Mouse (Mus musculus): ENCODE data around the gene Fhit. TPM values are rescaled to one million over a fixed set of nuclear protein-coding genes. Genes with fewer than 3 reads are reported as not detected.

Fhit gene
- polyA plus RNA-seq, 1 experiment from 2014 or later = 2.3 TPM

DNA sequence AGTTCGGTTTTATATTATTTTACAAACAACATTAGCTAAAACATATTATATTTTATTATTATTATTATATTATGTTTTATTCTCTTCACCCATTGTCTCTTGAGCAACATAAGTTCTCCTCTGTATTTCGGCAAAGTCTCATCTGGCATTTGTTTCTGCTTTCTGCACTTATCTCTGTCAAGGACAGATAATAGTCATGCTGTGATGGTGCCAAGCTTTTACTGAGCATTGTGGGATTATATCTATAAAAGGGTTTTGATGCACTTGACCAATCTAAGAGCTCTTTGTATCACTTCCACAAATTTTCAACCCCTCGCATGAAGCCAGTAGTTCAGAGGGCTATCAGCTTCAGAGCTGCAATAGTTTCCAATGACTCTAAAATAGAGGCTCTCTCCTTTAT is 845.1 kb downstream of the Fhit start:
- Histone ChIP-seq H3K9ac (no peak overlapping the region), H3K27ac (replicated peaks) (no peak overlapping the region), H3K4me2 (no peak overlapping the region), H3K4me3 (replicated peaks) (no peak overlapping the region), H3K4me1 (replicated peaks) (no peaks in the 10 kb centered on the region), H3K9me3 (replicated peaks) (no peaks in the 10 kb centered on the region), H3K36me3 (replicated peaks) (no peaks in the 10 kb centered on the region), H3K27me3 (no peaks in the 10 kb centered on the region)
- 56% methylated on average over 3 of the region's 3 CpGs for WGBS (ENCODE audit: insufficient replicate concordance)
- ATAC-seq (ENCODE audit: insufficient read depth) = no peak

DNA sequence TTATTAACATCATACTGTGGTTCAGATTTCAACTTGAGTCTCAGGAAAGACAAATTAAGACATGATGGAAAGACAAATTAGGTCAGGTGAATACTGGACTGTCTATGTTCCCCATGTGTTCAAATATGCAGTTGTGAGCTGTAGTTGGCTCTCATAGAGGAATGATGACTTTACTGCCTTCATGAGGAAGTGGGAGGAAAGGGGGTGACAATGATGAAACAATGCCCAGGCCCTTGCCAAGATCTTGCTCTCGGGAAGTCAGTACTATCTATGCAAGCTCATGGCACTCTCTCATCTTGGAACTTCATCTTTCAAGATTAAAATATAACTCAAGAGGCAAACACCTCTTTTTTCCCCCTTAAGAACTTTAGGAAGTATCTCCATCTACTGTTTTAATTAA is 849.6 kb downstream of the Fhit start:
- Histone ChIP-seq H3K27me3 (no peaks in the 10 kb centered on the region), H3K36me3 (replicated peaks) (no peaks in the 10 kb centered on the region), H3K4me3 (replicated peaks) (no peak overlapping the region), H3K9me3 (replicated peaks) (no peaks in the 10 kb centered on the region), H3K4me2 (no peak overlapping the region), H3K4me1 (replicated peaks) (no peaks in the 10 kb centered on the region), H3K9ac (no peak overlapping the region), H3K27ac (replicated peaks) (no peak overlapping the region)
- ATAC-seq (ENCODE audit: insufficient read depth) = no peak
- 35% methylated on average over 1 of the region's 1 CpGs for WGBS (ENCODE audit: insufficient replicate concordance)

DNA sequence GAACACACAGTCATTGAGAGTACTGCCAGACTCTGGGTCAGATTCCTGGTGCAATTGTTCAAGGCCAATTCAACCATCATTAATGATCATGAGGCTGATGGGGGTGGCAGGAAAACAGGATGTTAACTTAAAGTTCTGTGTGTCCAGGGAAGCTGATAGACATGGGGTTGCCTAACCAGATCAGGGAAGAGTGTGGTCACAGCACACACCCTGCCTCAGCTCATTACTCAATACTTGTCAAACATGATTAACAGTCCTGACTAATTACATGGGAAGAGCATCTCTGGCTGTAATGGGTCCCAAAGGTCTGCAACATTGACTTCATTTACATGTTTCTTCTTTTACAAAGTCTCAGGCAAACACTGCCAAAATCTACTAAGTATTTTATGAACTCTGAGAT is 856.5 kb downstream of the Fhit start:
- no peaks in the 10 kb centered on the region for H3K27me3 ChIP-seq
- H3K4me1 ChIP-seq (replicated peaks) = no peaks in the 10 kb centered on the region
- H3K27ac ChIP-seq (replicated peaks) = no peak overlapping the region
- H3K36me3 ChIP-seq (replicated peaks) = no peaks in the 10 kb centered on the region
- H3K9me3 ChIP-seq (replicated peaks) = no peaks in the 10 kb centered on the region
- H3K4me2 ChIP-seq = no peak overlapping the region
- H3K9ac ChIP-seq = no peak overlapping the region
- no peak overlapping the region for H3K4me3 ChIP-seq (replicated peaks)
- ATAC-seq (ENCODE audit: insufficient read depth) = no peak

DNA sequence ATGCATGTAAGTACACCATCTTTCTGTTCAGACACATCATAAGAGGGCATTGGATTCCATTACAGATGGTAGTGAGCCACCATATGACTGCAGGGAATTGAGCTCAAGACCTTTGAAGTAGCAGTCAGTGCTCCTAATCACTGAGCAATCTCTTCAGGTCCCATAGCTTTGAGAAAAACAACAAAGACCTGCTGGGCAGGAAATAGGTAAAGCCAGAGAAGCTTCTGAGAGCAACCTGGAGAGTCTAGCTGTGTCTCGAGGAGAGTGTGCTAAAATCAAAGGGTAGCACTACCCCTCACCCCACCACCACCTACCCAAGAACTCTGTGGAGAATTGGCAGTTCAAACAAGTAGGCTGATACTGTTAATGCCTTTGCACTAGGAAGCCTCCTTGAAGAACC is 860.3 kb downstream of the Fhit start:
- no peaks in the 10 kb centered on the region for H3K36me3 ChIP-seq (replicated peaks)
- no peaks in the 10 kb centered on the region for H3K27me3 ChIP-seq
- H3K27ac ChIP-seq (replicated peaks) = no peak overlapping the region
- 42% methylated on average over 1 of the region's 1 CpGs for WGBS (ENCODE audit: insufficient replicate concordance)
- H3K4me1 ChIP-seq (replicated peaks) = no peaks in the 10 kb centered on the region
- no peak for ATAC-seq (ENCODE audit: insufficient read depth)
- no peak overlapping the region for H3K9ac ChIP-seq
- no peak overlapping the region for H3K4me3 ChIP-seq (replicated peaks)
- H3K4me2 ChIP-seq = no peak overlapping the region
- H3K9me3 ChIP-seq (replicated peaks) = no peaks in the 10 kb centered on the region

DNA sequence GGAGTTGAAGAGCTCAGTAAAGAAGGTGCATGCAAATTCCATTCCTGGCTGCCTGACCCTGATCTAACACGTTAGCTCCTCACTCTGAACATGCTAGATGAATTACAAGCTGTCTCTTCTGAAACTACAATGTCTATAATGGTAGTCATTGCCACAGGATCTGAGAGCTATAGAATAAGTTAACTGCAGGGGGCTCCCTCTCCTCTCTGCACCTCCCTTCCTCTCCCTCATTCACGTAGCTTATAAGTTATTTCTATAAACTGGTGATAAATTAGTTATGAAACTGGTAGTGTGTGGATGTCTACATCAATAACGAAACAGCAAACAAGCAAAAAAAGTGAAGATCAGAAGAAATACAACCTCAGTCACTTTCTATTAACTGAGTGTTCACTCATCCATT is 860.9 kb downstream of the Fhit start:
- no peaks in the 10 kb centered on the region for H3K4me1 ChIP-seq (replicated peaks)
- no peaks in the 10 kb centered on the region for H3K36me3 ChIP-seq (replicated peaks)
- H3K27ac ChIP-seq (replicated peaks) = no peak overlapping the region
- H3K27me3 ChIP-seq = no peaks in the 10 kb centered on the region
- H3K9ac ChIP-seq = no peak overlapping the region
- WGBS (ENCODE audit: insufficient replicate concordance) = 38% methylated on average over 3 of the region's 3 CpGs
- ATAC-seq (ENCODE audit: insufficient read depth) = no peak
- H3K4me3 ChIP-seq (replicated peaks) = no peak overlapping the region
- no peaks in the 10 kb centered on the region for H3K9me3 ChIP-seq (replicated peaks)
- H3K4me2 ChIP-seq = no peak overlapping the region

DNA sequence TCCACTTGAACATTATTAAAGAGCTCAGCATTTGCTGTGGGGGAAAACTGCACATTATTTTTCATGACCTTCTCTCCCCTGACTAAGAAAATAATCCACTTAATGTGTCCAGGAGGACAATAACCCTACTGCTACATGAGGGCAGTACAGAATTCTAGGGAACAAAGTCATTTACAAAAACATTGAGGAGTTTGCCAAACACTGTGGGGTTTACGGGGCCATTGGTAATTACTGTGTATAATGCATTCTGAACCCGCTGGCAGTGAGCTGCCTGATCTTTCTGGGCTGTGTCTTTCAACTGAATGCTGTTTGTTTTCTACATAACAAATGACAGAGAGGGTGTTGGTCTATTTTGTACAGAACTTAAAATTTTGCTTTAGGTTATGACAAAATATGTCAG is 862.8 kb downstream of the Fhit start:
- H3K4me2 ChIP-seq = no peak overlapping the region
- H3K9me3 ChIP-seq (replicated peaks) = no peaks in the 10 kb centered on the region
- no peak overlapping the region for H3K27ac ChIP-seq (replicated peaks)
- 63% methylated on average over 2 of the region's 2 CpGs for WGBS (ENCODE audit: insufficient replicate concordance)
- no peak overlapping the region for H3K9ac ChIP-seq
- ATAC-seq (ENCODE audit: insufficient read depth) = no peak
- no peaks in the 10 kb centered on the region for H3K36me3 ChIP-seq (replicated peaks)
- H3K4me1 ChIP-seq (replicated peaks) = no peaks in the 10 kb centered on the region
- H3K4me3 ChIP-seq (replicated peaks) = no peak overlapping the region
- H3K27me3 ChIP-seq = no peaks in the 10 kb centered on the region

DNA sequence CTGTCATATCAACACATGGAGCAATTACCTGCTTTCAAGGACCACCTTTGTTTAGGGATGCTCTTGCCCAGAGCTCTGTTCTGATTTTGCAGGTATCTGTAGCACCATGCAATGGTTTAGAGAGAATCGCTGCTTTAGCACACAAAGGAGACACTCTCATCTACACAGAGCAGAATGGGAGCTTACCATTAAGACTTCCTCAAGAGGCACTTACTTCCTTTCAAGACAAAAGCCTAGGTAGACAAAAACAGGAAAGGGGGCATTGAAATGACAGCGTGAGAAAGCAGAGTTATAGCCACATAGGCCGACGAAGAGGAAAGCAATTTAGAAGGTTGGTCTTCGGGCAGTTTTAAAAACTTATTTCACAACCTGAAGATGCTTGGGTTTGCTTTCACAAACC is 872.8 kb downstream of the Fhit start:
- no peak overlapping the region for H3K4me3 ChIP-seq (replicated peaks)
- H3K9me3 ChIP-seq (replicated peaks) = no peaks in the 10 kb centered on the region
- 24% methylated on average over 5 of the region's 5 CpGs for WGBS (ENCODE audit: insufficient replicate concordance)
- no peaks in the 10 kb centered on the region for H3K4me1 ChIP-seq (replicated peaks)
- no peak overlapping the region for H3K4me2 ChIP-seq
- H3K27me3 ChIP-seq = no peaks in the 10 kb centered on the region
- no peak overlapping the region for H3K27ac ChIP-seq (replicated peaks)
- H3K9ac ChIP-seq = no peak overlapping the region
- H3K36me3 ChIP-seq (replicated peaks) = no peaks in the 10 kb centered on the region
- ATAC-seq (ENCODE audit: insufficient read depth) = no peak

DNA sequence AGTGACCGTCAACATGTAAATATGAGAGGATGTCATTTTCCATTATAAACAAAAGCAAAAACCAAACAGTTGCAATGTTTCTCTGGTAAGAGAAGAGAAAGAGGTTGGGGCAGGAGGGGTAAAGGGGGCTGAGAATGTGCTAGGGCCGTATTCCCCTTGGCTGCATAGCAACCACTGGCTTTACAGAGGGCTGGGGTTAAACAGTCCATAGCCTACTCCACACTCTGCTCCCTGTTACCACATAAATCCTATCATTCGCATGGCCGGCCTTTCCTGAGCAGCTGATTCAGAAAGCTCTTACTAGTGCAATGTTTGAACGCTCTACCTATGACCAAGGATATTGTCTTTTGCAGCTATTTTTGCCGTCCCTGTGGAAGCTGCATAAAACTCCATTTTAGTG is 875.8 kb downstream of the Fhit start:
- Histone ChIP-seq H3K4me2 (no peak overlapping the region), H3K9ac (no peak overlapping the region), H3K4me1 (replicated peaks) (no peaks in the 10 kb centered on the region), H3K27ac (replicated peaks) (no peak overlapping the region), H3K9me3 (replicated peaks) (no peaks in the 10 kb centered on the region), H3K27me3 (no peaks in the 10 kb centered on the region), H3K4me3 (replicated peaks) (no peak overlapping the region), H3K36me3 (replicated peaks) (no peaks in the 10 kb centered on the region)
- ATAC-seq (ENCODE audit: insufficient read depth) = no peak
- WGBS (ENCODE audit: insufficient replicate concordance) = 76% methylated on average over 6 of the region's 6 CpGs

DNA sequence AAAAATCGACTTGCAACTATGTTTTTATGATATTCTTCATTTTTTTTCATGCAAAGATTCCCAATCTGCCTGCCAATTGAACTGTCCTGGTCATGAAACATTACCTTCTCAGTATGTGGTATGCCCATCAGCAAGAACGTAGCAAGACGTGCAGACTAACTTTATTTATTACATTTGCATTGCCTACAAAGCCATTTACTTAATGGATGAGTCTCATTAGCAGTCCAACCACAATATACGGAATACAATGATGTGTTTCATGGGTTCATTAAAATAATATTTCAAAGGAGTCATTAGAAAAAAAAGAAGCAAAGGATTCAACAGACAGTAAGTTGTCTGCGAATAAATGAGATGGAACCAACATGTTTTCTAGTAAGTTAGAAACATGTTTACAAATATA is 933.1 kb downstream of the Fhit start:
- Histone ChIP-seq H3K4me3 (replicated peaks) (no peak overlapping the region), H3K9me3 (replicated peaks) (no peaks in the 10 kb centered on the region), H3K27me3 (no peaks in the 10 kb centered on the region), H3K4me2 (no peak overlapping the region), H3K9ac (no peak overlapping the region), H3K27ac (replicated peaks) (no peak overlapping the region), H3K4me1 (replicated peaks) (no peaks in the 10 kb centered on the region), H3K36me3 (replicated peaks) (no peaks in the 10 kb centered on the region)
- no peak for ATAC-seq (ENCODE audit: insufficient read depth)
- 56% methylated on average over 5 of the region's 5 CpGs for WGBS (ENCODE audit: insufficient replicate concordance)

DNA sequence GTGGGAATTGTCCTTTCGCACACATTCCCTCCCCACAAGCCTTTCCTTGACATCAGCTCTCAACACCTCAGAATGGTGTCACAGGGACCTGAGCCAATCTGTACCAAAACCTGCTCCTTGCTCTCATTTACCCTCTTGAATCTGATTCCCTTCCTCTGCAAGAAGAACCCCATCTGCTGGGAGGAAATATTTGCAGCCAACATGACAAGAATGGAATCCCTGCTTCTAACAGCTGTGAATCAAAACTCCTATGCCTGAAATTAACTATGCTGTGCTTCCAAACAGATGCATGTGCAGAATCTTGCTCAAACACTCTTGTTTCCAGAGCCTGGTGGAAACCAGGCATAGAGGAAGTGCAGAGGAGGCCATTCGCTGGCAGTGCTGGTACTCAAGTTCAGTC is 940.0 kb downstream of the Fhit start:
- Histone ChIP-seq H3K4me2 (no peak overlapping the region), H3K9me3 (replicated peaks) (no peaks in the 10 kb centered on the region), H3K9ac (no peak overlapping the region), H3K4me3 (replicated peaks) (no peak overlapping the region), H3K4me1 (replicated peaks) (no peaks in the 10 kb centered on the region), H3K27me3 (no peaks in the 10 kb centered on the region), H3K27ac (replicated peaks) (no peak overlapping the region), H3K36me3 (replicated peaks) (no peaks in the 10 kb centered on the region)
- ATAC-seq (ENCODE audit: insufficient read depth) = no peak
- 69% methylated on average over 2 of the region's 2 CpGs for WGBS (ENCODE audit: insufficient replicate concordance)

DNA sequence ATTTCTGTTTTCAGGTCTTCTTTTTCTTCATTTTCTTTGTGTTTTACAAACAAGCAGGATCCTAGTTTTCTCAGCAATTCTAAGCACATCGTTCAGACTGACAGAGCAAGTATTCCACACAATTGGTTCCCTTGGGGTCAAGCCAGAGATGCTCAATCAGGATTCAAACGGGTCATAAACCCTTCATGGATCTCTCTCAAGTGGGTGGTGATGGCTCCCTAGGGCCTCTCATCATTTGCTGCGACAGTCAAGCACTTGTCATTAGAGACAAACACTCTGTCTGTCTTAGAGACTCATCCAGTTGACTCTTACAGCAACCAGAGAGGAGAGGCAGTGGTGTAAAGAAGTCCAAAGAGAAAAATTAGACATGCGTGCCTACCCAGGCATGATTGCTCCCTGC is 948.6 kb downstream of the Fhit start:
- Histone ChIP-seq H3K36me3 (replicated peaks) (no peaks in the 10 kb centered on the region), H3K4me2 (no peak overlapping the region), H3K9me3 (replicated peaks) (no peaks in the 10 kb centered on the region), H3K4me3 (replicated peaks) (no peak overlapping the region), H3K27ac (replicated peaks) (no peak overlapping the region), H3K4me1 (replicated peaks) (no peaks in the 10 kb centered on the region), H3K27me3 (no peaks in the 10 kb centered on the region), H3K9ac (no peak overlapping the region)
- 46% methylated on average over 4 of the region's 4 CpGs for WGBS (ENCODE audit: insufficient replicate concordance)
- ATAC-seq (ENCODE audit: insufficient read depth) = no peak

DNA sequence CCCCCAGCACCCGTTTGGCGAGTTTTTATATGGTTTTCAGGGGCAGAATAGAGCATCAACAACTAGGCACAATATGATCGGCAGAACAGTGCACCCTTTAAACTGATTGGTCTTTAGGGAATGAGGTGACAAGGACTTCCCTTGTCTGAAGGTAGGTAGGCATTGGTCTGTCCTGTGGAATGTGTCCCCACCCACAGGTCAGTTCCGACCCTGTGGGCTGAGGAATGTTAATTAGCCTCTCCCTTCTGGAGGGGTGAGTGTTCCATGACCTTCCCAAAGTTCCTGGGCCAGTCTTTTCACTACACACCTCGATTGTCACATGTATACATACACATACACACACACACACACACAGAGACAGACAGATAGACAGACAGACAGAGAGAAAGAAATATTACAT is 950.7 kb downstream of the Fhit start:
- 53% methylated on average over 5 of the region's 5 CpGs for WGBS (ENCODE audit: insufficient replicate concordance)

More for the DNA sequence above, 950.7 kb downstream of the Fhit start:
- ATAC-seq (ENCODE audit: insufficient read depth) = no peak
- Histone ChIP-seq H3K4me2 (no peak overlapping the region), H3K27me3 (no peaks in the 10 kb centered on the region), H3K4me3 (replicated peaks) (no peak overlapping the region), H3K27ac (replicated peaks) (no peak overlapping the region), H3K36me3 (replicated peaks) (no peaks in the 10 kb centered on the region), H3K4me1 (replicated peaks) (no peaks in the 10 kb centered on the region), H3K9ac (no peak overlapping the region), H3K9me3 (replicated peaks) (no peaks in the 10 kb centered on the region)
